Mouse (Mus musculus): ENCODE measurements around the gene Eipr1.

DNA sequence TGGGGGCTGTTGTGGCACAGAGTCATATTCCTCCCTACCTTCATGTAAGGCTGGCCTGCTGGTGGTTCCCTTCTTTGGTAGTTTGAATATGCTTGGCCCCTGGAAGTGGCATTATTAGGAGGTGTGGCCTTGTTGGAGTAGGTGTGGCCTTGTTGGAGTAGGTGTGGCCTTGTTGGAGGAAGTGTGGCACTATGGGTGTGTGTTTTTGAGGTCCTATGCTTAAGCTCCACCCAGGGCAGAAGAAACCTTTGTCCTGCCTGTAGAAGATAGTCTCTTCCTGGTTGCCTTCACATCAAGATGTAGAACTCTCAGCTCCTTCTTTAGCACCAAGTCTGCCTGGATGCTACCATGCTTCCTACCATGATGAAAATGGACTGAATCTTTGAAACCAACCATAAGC is 51.4 kb downstream of the Eipr1 start:
- TF ChIP-seq POLR2A (IDR thresholded peaks at IDR 0.05; ENCODE audit: insufficient read depth, low read length): no peak
- TF ChIP-seq CTCF (IDR thresholded peaks at IDR 0.05; ENCODE audit: low read depth, low read length): no peak
- no peak for TF ChIP-seq EP300 (IDR thresholded peaks at IDR 0.05; ENCODE audit: insufficient read depth, low read depth, low read length)

Data from ES-Bruce4 (cell line).